Mouse (Mus musculus) liver, postnatal 0 days (tissue): ENCODE data around the gene Tomm34.

Experiments
- CTCF ChIP-seq: sonication (generic); IDR thresholded peaks from 2 replicates; pipeline ENCODE4 v1.5.1; 2016; ENCODE audit warnings: antibody characterized with exemption, low read depth
- EP300 ChIP-seq: IDR thresholded peaks from 2 replicates; pipeline ENCODE4 v1.6.1; 2016; ENCODE audit warnings: antibody characterized with exemption, low read depth, mild to moderate bottlenecking

GRCm38 (mm10) chr2:164070765-164071436, at the start of gene Tomm34:
- no peak for TF ChIP-seq CTCF
- TF ChIP-seq EP300 = no peak
